Mouse (Mus musculus): ENCODE measurements around the gene Gal3st2b.
"Not testable (repeated sequence)": the region's sequence is repeated elsewhere in the genome, so short reads cannot be mapped to it uniquely, and the experiment has no call there.

The Gal3st2b gene

DNA sequence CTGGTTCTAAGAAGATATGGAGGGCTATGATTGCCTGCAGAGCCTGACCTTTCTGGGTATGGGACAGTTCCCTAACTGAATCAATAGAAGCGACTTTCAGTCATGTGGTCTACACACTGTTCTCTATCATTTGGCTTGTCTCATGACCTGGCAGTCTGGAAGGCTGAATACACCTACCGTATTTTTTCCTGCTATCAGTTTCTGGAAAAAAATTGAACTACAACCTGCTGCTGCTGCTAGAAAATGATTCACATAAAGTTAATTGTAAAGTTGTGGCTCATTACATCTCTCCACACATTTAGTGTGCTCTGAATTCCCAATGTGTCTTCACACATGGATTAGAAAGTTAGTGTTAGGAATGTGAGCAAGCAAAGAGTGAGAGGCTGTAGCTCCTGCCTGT is at the start of gene Gal3st2b:
Gene Gal3st2b, plus strand, starts transcription at position 301 of the 400 bp plus-strand sequence.
- DNase-seq (ENCODE audit: low read depth, low spot score), result not testable (repeated sequence)

GRCm38 (mm10) chr1:93871594-93872105 is 46.5 kb upstream of the Gal3st2b start:
- DNase-seq (ENCODE audit: low read depth, low spot score), result not testable (repeated sequence)

GRCm38 (mm10) chr1:93874405-93874804 is 43.7 kb upstream of the Gal3st2b start:
- not testable (repeated sequence) for DNase-seq (ENCODE audit: low read depth, low spot score)

DNA sequence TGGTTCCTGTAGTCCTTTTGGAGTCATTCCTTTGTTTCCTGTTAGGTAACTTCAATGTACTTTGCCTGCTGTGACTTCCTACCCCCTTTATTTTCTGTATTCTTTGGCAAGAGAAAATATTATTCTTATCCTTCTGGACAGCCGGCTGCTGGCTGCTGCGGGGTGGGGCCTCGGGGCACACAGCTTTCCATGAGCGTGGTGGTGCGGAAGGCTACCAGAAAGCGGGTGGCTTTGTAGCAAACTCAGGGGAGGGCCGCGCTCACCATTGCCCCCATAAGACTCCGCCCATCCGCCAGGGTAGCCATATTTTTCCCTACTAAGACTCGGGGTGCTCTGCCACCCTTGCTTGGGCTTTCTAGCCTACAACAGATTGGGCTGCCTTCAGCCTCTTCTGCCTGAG is 36.3 kb upstream of the Gal3st2b start:
- not testable (repeated sequence) for DNase-seq (ENCODE audit: low read depth, low spot score)

- not testable (repeated sequence) for DNase-seq (ENCODE audit: low read depth, low spot score)
Measured at GRCm38 (mm10) chr1:93890936-93891335, 27.2 kb upstream of the Gal3st2b start.

DNA sequence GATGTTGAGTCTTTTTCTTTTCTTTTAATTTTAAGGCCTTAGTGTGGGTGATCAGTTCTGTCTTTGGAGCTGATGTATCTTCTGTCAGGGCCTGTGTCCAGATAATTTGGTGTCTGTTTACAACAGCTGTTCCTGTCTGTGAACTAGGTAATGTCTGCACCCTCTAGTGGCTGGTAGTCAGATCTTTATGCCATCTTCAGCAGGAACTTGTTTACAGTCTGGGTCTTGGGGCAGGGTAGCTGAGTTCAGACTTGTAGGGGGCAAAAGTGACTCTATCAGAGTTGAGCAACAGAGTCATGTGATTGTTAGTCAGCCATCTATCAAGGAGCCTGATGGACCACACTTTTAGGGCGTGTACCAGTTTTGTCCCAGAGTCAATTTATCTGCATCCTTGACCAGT is 20.7 kb upstream of the Gal3st2b start:
- DNase-seq (ENCODE audit: low read depth, low spot score), result not testable (repeated sequence)

GRCm38 (mm10) chr1:93901291-93901690 is 16.8 kb upstream of the Gal3st2b start:
- not testable (repeated sequence) for DNase-seq (ENCODE audit: low read depth, low spot score)

GRCm38 (mm10) chr1:93906690-93907089 is 11.4 kb upstream of the Gal3st2b start:
- not testable (repeated sequence) for DNase-seq (ENCODE audit: low read depth, low spot score)

GRCm38 (mm10) chr1:93908977-93909586 is 9.0 kb upstream of the Gal3st2b start:
- DNase-seq (ENCODE audit: low read depth, low spot score), result not testable (repeated sequence)

DNA sequence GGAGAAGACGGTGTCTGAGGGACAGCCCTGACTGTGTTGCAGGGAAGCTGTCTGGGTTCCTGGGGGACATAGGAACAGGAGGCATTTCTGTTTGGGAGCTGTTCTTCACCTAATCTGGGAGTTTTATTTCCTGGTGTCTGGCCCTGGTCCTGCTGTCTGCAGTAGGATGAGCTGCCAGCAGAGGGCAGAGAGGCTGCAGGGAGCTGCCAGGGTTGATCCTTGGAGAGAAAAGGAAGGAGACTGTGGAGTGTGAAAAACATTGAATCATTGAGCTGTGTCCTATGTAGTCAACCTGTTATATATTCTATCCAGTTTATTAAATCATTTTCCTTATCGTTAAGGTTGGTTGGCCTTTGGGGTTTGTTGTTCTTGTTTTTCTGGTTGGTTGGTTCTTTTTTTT is 6.2 kb upstream of the Gal3st2b start:
- not testable (repeated sequence) for DNase-seq (ENCODE audit: low read depth, low spot score)

DNA sequence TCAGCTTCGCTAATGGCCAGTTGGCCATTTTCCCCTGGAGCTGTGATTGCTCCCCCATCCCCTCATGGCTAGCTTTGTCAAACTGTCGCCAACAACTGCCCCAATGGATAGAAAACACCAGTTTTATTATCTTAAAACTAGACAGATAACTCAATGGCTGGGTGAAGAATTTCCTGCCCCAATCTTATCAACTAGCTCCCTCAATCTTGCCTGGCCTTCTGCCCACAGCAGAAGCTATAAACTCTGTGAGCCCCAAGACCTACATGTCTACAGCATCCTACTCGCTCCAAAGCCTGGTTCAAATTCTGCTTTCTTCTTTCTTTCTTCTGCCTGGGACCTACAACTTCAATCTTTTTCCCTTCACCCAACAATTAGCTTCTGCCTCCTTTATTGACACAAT is 951 bp upstream of the Gal3st2b start:
- not testable (repeated sequence) for DNase-seq (ENCODE audit: low read depth, low spot score)

DNA sequence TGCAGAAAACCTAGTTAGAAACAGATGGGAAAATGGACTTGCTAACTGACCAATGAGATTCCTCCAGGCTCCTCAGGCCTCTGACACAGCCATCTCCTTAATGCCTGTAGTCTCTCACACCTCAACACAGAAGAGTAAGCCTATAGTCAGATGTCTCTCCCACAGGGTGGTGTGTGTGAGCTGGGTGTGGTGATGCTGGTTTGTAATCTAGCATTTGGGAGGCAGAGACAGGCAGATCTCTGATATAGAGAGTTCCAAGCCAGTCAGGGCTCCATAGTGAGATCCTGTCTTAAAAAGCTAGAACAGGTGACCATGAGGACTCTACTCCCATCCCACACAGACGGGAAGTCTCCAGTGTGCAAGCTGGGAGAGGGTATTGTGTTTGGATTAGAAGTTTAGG is 664 bp downstream of the Gal3st2b start:
- not testable (repeated sequence) for DNase-seq (ENCODE audit: low read depth, low spot score)

- not testable (repeated sequence) for DNase-seq (ENCODE audit: low read depth, low spot score)
Measured at GRCm38 (mm10) chr1:93919321-93919720, 1.2 kb downstream of the Gal3st2b start.

DNA sequence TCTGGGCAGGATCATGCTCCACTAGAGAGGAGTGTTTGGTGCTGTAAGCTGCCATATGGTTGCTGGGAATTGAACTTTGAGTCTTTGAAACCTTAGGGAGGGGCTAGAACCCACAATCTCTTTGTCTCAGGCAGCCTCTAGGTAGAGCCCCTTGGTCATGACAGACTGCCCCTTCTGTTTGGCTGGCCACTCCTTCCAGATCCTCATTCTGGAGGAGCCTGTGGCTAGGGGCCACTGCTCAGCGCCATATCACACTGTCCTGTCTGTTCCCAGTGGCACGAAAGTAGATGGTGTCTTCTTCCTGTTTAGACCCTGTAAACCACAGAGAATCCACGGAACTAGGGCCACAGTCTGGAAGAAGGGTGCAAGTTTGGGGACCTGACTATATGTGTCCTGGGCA is 4.5 kb downstream of the Gal3st2b start:
- not testable (repeated sequence) for DNase-seq (ENCODE audit: low read depth, low spot score)

GRCm38 (mm10) chr1:93923098-93923497 is 5.0 kb downstream of the Gal3st2b start:
- DNase-seq (ENCODE audit: low read depth, low spot score), result not testable (repeated sequence)

- not testable (repeated sequence) for DNase-seq (ENCODE audit: low read depth, low spot score)
Measured at GRCm38 (mm10) chr1:93935378-93935777, 17.3 kb downstream of the Gal3st2b start.

DNA sequence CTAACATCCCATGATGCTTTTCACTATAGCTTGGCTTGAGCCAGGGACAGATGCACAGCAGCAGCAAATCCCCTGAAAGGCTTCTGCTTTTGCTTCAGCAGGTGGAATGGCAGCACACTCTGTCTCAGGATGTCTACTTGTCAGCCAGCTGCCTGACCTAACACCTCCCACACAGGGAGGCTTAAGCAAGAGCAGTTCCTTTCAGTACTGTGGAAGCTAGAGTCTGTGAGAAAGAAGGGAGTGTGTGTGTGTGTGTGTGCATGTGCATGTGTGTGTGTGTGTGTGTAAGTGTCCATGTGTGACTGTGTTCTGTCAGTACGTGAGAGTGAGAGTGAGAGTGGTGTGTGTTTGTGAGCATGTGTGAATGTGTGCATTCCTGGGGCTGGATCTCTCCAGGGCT is 19.7 kb downstream of the Gal3st2b start:
- not testable (repeated sequence) for DNase-seq (ENCODE audit: low read depth, low spot score)

GRCm38 (mm10) chr1:93938415-93938814 is 20.3 kb downstream of the Gal3st2b start:
- not testable (repeated sequence) for DNase-seq (ENCODE audit: low read depth, low spot score)

- not testable (repeated sequence) for DNase-seq (ENCODE audit: low read depth, low spot score)
Measured at GRCm38 (mm10) chr1:93949087-93949486, 31.0 kb downstream of the Gal3st2b start.

GRCm38 (mm10) chr1:93966489-93966888 is 48.4 kb downstream of the Gal3st2b start:
- not testable (repeated sequence) for DNase-seq (ENCODE audit: low read depth, low spot score)

- DNase-seq (ENCODE audit: low read depth, low spot score), result not testable (repeated sequence)
Measured at GRCm38 (mm10) chr1:93970380-93970779, 52.3 kb downstream of the Gal3st2b start.

- DNase-seq (ENCODE audit: low read depth, low spot score), result not testable (repeated sequence)
Measured at GRCm38 (mm10) chr1:93970797-93971196, 52.7 kb downstream of the Gal3st2b start.

DNA sequence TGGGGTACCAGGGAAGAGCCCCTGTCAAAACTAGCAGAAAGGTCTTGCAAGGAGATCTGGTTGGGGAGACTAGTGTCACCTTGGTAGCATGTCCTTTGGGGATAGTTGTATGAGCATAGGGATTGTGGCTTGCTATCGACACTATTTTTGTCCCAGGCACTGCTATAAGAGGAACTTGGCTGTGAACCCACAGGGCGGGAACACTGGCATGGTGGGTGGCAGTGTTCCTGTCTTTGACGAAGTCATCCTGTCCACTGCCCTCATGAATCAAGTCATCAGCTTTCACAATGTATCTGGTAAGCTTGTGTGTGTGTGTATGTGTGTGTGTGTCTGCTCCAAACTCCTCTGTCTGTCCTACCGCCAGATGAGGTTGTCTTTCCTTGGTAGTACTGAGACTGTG is 57.7 kb downstream of the Gal3st2b start:
- not testable (repeated sequence) for DNase-seq (ENCODE audit: low read depth, low spot score)
